Mouse (Mus musculus) spleen, adult 12 weeks (tissue): Measurements from ENCODE around the gene Limd2.

Experiments
- DNase-seq: peaks from one replicate; pipeline ENCODE4 v3.0.0; 2022; ENCODE audit warnings: low spot score

Limd2 gene

DNA sequence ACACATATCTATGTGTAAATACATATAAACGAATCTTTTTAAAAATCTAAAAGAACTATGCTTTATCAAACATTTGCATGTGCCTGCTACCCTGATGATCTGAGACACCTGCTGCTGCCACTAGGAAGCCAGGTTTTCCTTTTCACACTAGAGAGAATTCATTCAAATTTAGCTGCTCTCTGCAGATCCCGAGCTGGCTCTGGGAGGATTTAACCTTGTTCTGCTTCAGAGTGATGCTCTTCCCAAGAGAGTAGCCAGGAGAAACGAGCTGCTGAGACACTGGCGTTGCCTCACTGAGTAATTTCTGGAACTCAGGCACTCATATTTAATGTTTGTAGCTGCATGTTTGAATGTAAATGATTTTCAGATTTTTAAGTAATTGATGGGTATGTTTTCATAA is 35.9 kb downstream of the Limd2 start:
- no peak for DNase-seq

- peak; percentile 4 for DNase-seq
Measured at GRCm38 (mm10) chr11:106122736-106123135, 37.9 kb downstream of the Limd2 start.

GRCm38 (mm10) chr11:106122221-106122620 is 38.4 kb downstream of the Limd2 start:
- DNase-seq = no peak

GRCm38 (mm10) chr11:106111688-106112087 is 49.0 kb downstream of the Limd2 start:
- DNase-seq = no peak
